Mouse (Mus musculus) liver, postnatal 0 days (tissue): ENCODE results near the gene Myl3.

Experiments used
- CTCF ChIP-seq: sonication (generic); IDR thresholded peaks from 2 replicates; pipeline ENCODE4 v1.5.1; 2016; ENCODE audit warnings: antibody characterized with exemption, low read depth
- EP300 ChIP-seq: IDR thresholded peaks from 2 replicates; pipeline ENCODE4 v1.6.1; 2016; ENCODE audit warnings: antibody characterized with exemption, low read depth, mild to moderate bottlenecking

DNA sequence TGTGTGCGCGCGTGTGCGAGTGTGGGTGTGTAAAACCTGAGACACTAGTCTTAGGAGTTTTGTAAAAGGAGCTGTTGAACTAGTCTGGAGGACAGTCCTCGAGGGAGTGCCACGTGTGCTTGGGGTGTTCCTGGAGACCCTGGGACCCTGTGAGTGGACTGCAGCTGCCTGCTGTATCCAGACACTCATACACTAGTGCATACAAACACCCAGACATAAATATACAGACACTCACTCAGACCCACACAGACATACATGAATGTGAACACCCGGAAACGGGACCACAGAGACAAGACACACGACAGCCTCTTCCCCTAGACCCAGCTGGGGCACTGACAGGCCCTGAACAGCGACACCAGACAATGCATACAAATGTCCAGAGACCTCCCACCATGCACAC is 21.1 kb downstream of the Myl3 start:
- TF ChIP-seq CTCF (no peak), EP300 (no peak)
